Mouse (Mus musculus) stomach, embryonic 14.5 days (tissue): ENCODE measurements at regions not wholly inside any gene's neighbourhood (a gene's known extent, or its start where the extent isn't known, plus 50 kb on each side); places are given as distances from the start of the nearest gene placed in this dataset.

ENCODE experiments used
- ATAC-seq: fragments of 200-750 bp; cut with Nextera tagmentation; 2 replicates; pipeline ENCODE4 v1.8.0; 2017; ENCODE audit warnings: low read depth, moderate TSS enrichment; ENCODE audit not compliant: insufficient number of reproducible peaks, insufficient read depth, low FRiP score
- H3K27ac ChIP-seq: fragments of 300-500 bp; sonication (generic); 2 replicates; pipeline ENCODE4 v1.5.1; 2014; ENCODE audit warnings: mild to moderate bottlenecking, low read length, moderate library complexity, mixed read lengths
- H3K27me3 ChIP-seq: fragments of 300-500 bp; sonication (generic); 2 replicates; pipeline ENCODE4 v1.6.1; 2014; ENCODE audit warnings: low read length, control low read depth, mixed read lengths; ENCODE audit not compliant: control insufficient read depth, insufficient read depth
- H3K36me3 ChIP-seq: fragments of 300-500 bp; sonication (generic); 2 replicates; pipeline ENCODE4 v1.6.1; 2014; ENCODE audit warnings: mild to moderate bottlenecking, control low read depth, low read length, moderate library complexity, mixed read lengths; ENCODE audit not compliant: control insufficient read depth, insufficient read depth
- H3K4me1 ChIP-seq: fragments of 300-500 bp; sonication (generic); 2 replicates; pipeline ENCODE4 v1.6.1; 2014; ENCODE audit warnings: low read length, control low read depth, mixed read lengths; ENCODE audit not compliant: control insufficient read depth, insufficient read depth
- H3K4me2 ChIP-seq: fragments of 300-500 bp; sonication (generic); replicated peaks from 2 replicates; pipeline ENCODE4 v1.6.1; 2014; ENCODE audit warnings: low read depth, low read length, control low read depth
- H3K4me3 ChIP-seq: fragments of 300-500 bp; sonication (generic); 2 replicates; pipeline ENCODE4 v1.5.1; 2014; ENCODE audit warnings: low read depth, low read length, control low read depth
- H3K9ac ChIP-seq: fragments of 300-500 bp; sonication (generic); replicated peaks from 2 replicates; pipeline ENCODE4 v1.6.1; 2014; ENCODE audit warnings: low read depth, mild to moderate bottlenecking, control low read depth, low read length, moderate library complexity, mixed read lengths
- H3K9me3 ChIP-seq: fragments of 300-500 bp; sonication (generic); 2 replicates; pipeline ENCODE4 v1.6.1; 2016; ENCODE audit warnings: low read depth, low read length, control low read depth; ENCODE audit not compliant: control insufficient read depth
- WGBS: fragments of 180-500 bp; shearing (Covaris S2); extraction: QIAGEN DNeasy Blood & Tissue Kit; methylation state at CpG from one replicate; pipeline ENCODE4 v1.1.7; 2014; 5-methylcytosine and 5-hydroxymethylcytosine counted together

- Histone ChIP-seq H3K4me2 (no peak overlapping the region), H3K4me1 (no peaks in the 10 kb centered on the region), H3K9me3 (no peaks in the 10 kb centered on the region), H3K27ac (no peak overlapping the region), H3K36me3 (no peaks in the 10 kb centered on the region), H3K4me3 (no peak overlapping the region), H3K9ac (no peak overlapping the region), H3K27me3 (no peaks in the 10 kb centered on the region)
- no peak for ATAC-seq
- WGBS: 58% methylated on average over 16 of the region's 16 CpGs
Measured at GRCm38 (mm10) chr6:117253586-117254330, 85.4 kb downstream of the Cxcl12 start.

GRCm38 (mm10) chr6:117254620-117255228, 86.4 kb downstream of the Cxcl12 start:
- 74% methylated on average over 3 of the region's 3 CpGs for WGBS
- H3K36me3 ChIP-seq: no peaks in the 10 kb centered on the region
- H3K4me1 ChIP-seq: no peaks in the 10 kb centered on the region
- no peak for ATAC-seq
- H3K4me3 ChIP-seq: no peak overlapping the region
- H3K27me3 ChIP-seq: no peaks in the 10 kb centered on the region
- no peaks in the 10 kb centered on the region for H3K9me3 ChIP-seq
- no peak overlapping the region for H3K9ac ChIP-seq
- no peak overlapping the region for H3K4me2 ChIP-seq
- H3K27ac ChIP-seq: no peak overlapping the region

GRCm38 (mm10) chr6:117255399-117256098, 87.2 kb downstream of the Cxcl12 start:
- no peaks in the 10 kb centered on the region for H3K27me3 ChIP-seq
- 71% methylated on average over 3 of the region's 3 CpGs for WGBS
- no peak for ATAC-seq

GRCm38 (mm10) chr6:117256099-117256471, 87.8 kb downstream of the Cxcl12 start:
- no peaks in the 10 kb centered on the region for H3K9me3 ChIP-seq
- H3K27me3 ChIP-seq: no peaks in the 10 kb centered on the region
- H3K4me1 ChIP-seq: no peaks in the 10 kb centered on the region
- H3K9ac ChIP-seq: no peak overlapping the region
- no peak overlapping the region for H3K4me2 ChIP-seq
- H3K27ac ChIP-seq: no peak overlapping the region
- WGBS: 86% methylated on average over 2 of the region's 2 CpGs
- no peak for ATAC-seq
- H3K36me3 ChIP-seq: no peaks in the 10 kb centered on the region
- H3K4me3 ChIP-seq: no peak overlapping the region

More at GRCm38 (mm10) chr6:117255399-117256098, 87.2 kb downstream of the Cxcl12 start:
- Histone ChIP-seq H3K9me3 (no peaks in the 10 kb centered on the region), H3K4me1 (no peaks in the 10 kb centered on the region), H3K36me3 (no peaks in the 10 kb centered on the region), H3K4me3 (no peak overlapping the region), H3K9ac (no peak overlapping the region), H3K27ac (no peak overlapping the region), H3K4me2 (no peak overlapping the region)

GRCm38 (mm10) chr6:117257591-117257990, 89.3 kb downstream of the Cxcl12 start:
- H3K4me2 ChIP-seq: no peak overlapping the region
- no peak for ATAC-seq
- no peaks in the 10 kb centered on the region for H3K4me1 ChIP-seq
- H3K27me3 ChIP-seq: no peaks in the 10 kb centered on the region
- no peaks in the 10 kb centered on the region for H3K9me3 ChIP-seq
- no peak overlapping the region for H3K9ac ChIP-seq
- no peak overlapping the region for H3K27ac ChIP-seq
- no peaks in the 10 kb centered on the region for H3K36me3 ChIP-seq
- WGBS: 86% methylated on average over 4 of the region's 4 CpGs
- H3K4me3 ChIP-seq: no peak overlapping the region

- H3K4me3 ChIP-seq: no peak overlapping the region
- no peak overlapping the region for H3K4me2 ChIP-seq
- no peak overlapping the region for H3K27ac ChIP-seq
- no peaks in the 10 kb centered on the region for H3K36me3 ChIP-seq
- no peaks in the 10 kb centered on the region for H3K9me3 ChIP-seq
- H3K27me3 ChIP-seq: no peaks in the 10 kb centered on the region
- ATAC-seq: no peak
- no peak overlapping the region for H3K9ac ChIP-seq
- WGBS: 70% methylated on average over 1 of the region's 1 CpGs
- no peaks in the 10 kb centered on the region for H3K4me1 ChIP-seq
Measured at GRCm38 (mm10) chr6:117267906-117268305, 99.6 kb downstream of the Cxcl12 start.

- Histone ChIP-seq H3K27me3 (no peaks in the 10 kb centered on the region), H3K4me3 (no peak overlapping the region), H3K4me2 (no peak overlapping the region), H3K27ac (no peak overlapping the region), H3K9ac (no peak overlapping the region), H3K4me1 (no peaks in the 10 kb centered on the region), H3K9me3 (no peaks in the 10 kb centered on the region), H3K36me3 (no peaks in the 10 kb centered on the region)
- WGBS: 88% methylated on average over 2 of the region's 2 CpGs
- ATAC-seq: no peak
Measured at GRCm38 (mm10) chr6:117268376-117268775, 100.0 kb downstream of the Cxcl12 start.

GRCm38 (mm10) chr6:117270261-117270660, 101.9 kb downstream of the Cxcl12 start:
- WGBS: 71% methylated on average over 3 of the region's 3 CpGs
- H3K9me3 ChIP-seq: no peaks in the 10 kb centered on the region

More at GRCm38 (mm10) chr6:117270261-117270660, 101.9 kb downstream of the Cxcl12 start:
- no peak overlapping the region for H3K4me3 ChIP-seq
- no peak overlapping the region for H3K9ac ChIP-seq
- no peak for ATAC-seq
- no peak overlapping the region for H3K4me2 ChIP-seq
- no peaks in the 10 kb centered on the region for H3K4me1 ChIP-seq
- no peak overlapping the region for H3K27ac ChIP-seq
- H3K27me3 ChIP-seq: no peaks in the 10 kb centered on the region
- no peaks in the 10 kb centered on the region for H3K36me3 ChIP-seq
